Mouse (Mus musculus): ENCODE data around the gene Tmem82. TPM values are rescaled to one million over a fixed set of nuclear protein-coding genes. Genes with fewer than 3 reads are reported as not detected.
A peak's percentile ranks its signal among the peaks of the same experiment; 100 is the strongest.

Gene Tmem82
- total RNA-seq, 1 experiment = 3.9 TPM

- Histone ChIP-seq H3K4me3 (ENCODE audit: insufficient read depth in 1 of 2, low read depth in 1 of 2, low read length in 2 of 2, poor library complexity in 1 of 2, severe bottlenecking in 1 of 2) (peak overlapping the region; percentile 20 to 32), H3K9ac (ENCODE audit: insufficient read depth, low read depth, low read length, poor library complexity, severe bottlenecking) (peak overlapping the region; percentile 74), H3K9me3 (ENCODE audit: control insufficient read depth, insufficient read depth, low read depth, low read length) (no peaks in the 10 kb centered on the region), H3K36me3 (ENCODE audit: control insufficient read depth, insufficient read depth, low read length, poor library complexity, severe bottlenecking) (peaks cover 3% of the 10 kb centered on the region; the same call in 1 of the 2 replicates), H3K27ac (ENCODE audit: insufficient read depth, low read depth, low read length, poor library complexity, severe bottlenecking) (peak overlapping the region; percentile 98), H3K4me1 (ENCODE audit: control insufficient read depth in 2 of 2, insufficient read depth in 2 of 2, low read length in 2 of 2, poor library complexity in 1 of 2) (peaks cover 11 to 40% of the 10 kb centered on the region in 2 experiments)
- TF ChIP-seq HCFC1 (IDR thresholded peaks at IDR 0.05; ENCODE audit: borderline replicate concordance, insufficient read depth, low read length) (0 out of 2 replicates have a peak, but pooled peaks have one; percentile 36), ZNF384 (IDR thresholded peaks at IDR 0.05; ENCODE audit: low read depth, low read length) (no peak)
- DNase-seq (ENCODE audit: low read depth, low spot score) = no peak
- in situ Hi-C loops (cut with MboI; ENCODE audit: low sequenced_read_pairs in 2 of 2, unreplicated experiment in 2 of 2) = loop anchor here in 1 of 2 experiments (10.0 kb wide), 1 partner anchor 281 kb away; no protein-coding TSS in a partner anchor
Observed at GRCm38 (mm10) chr4:141566187-141566586, 52.2 kb downstream of the Tmem82 start.

- Histone ChIP-seq H3K36me3 (ENCODE audit: control insufficient read depth, insufficient read depth, low read length, poor library complexity, severe bottlenecking) (peaks cover 3% of the 10 kb centered on the region; the same call in 1 of the 2 replicates), H3K9me3 (ENCODE audit: control insufficient read depth, insufficient read depth, low read depth, low read length) (no peaks in the 10 kb centered on the region), H3K4me3 (ENCODE audit: insufficient read depth in 1 of 2, low read depth in 1 of 2, low read length in 2 of 2, poor library complexity in 1 of 2, severe bottlenecking in 1 of 2) (no peak overlapping the region), H3K9ac (ENCODE audit: insufficient read depth, low read depth, low read length, poor library complexity, severe bottlenecking) (no peak overlapping the region), H3K27ac (ENCODE audit: insufficient read depth, low read depth, low read length, poor library complexity, severe bottlenecking) (peak overlapping the region; percentile 98), H3K4me1 (ENCODE audit: control insufficient read depth in 2 of 2, insufficient read depth in 2 of 2, low read length in 2 of 2, poor library complexity in 1 of 2) (peaks cover 12 to 38% of the 10 kb centered on the region in 2 experiments)
- in situ Hi-C loops (cut with MboI; ENCODE audit: low sequenced_read_pairs in 2 of 2, unreplicated experiment in 2 of 2) = loop anchor here in 1 of 2 experiments (10.0 kb wide), 1 partner anchor 281 kb away; no protein-coding TSS in a partner anchor
- DNase-seq (ENCODE audit: low read depth, low spot score) = peak; percentile 96
- TF ChIP-seq CHD2 (IDR thresholded peaks at IDR 0.05; ENCODE audit: low read depth, low read length) (peak; percentile 71), ZC3H11A (IDR thresholded peaks at IDR 0.05; ENCODE audit: borderline replicate concordance, low read depth, low read length) (no peak), ZNF384 (IDR thresholded peaks at IDR 0.05; ENCODE audit: low read depth, low read length) (no peak), HCFC1 (IDR thresholded peaks at IDR 0.05; ENCODE audit: borderline replicate concordance, insufficient read depth, low read length) (0 out of 2 replicates have a peak, but pooled peaks have one; percentile 39)
Observed at GRCm38 (mm10) chr4:141565325-141565724, 53.1 kb downstream of the Tmem82 start.

GRCm38 (mm10) chr4:141564660-141565059 is 53.8 kb downstream of the Tmem82 start:
- H3K9me3 ChIP-seq (ENCODE audit: control insufficient read depth, insufficient read depth, low read depth, low read length) = no peaks in the 10 kb centered on the region
- no peak overlapping the region for H3K4me3 ChIP-seq (ENCODE audit: insufficient read depth in 1 of 2, low read depth in 1 of 2, low read length in 2 of 2, poor library complexity in 1 of 2, severe bottlenecking in 1 of 2)
- in situ Hi-C loops (cut with MboI; ENCODE audit: low sequenced_read_pairs in 2 of 2, unreplicated experiment in 2 of 2) = loop anchor here in 1 of 2 experiments (10.0 kb wide), 1 partner anchor 280 kb away; no protein-coding TSS in a partner anchor
- TF ChIP-seq CHD2 (IDR thresholded peaks at IDR 0.05; ENCODE audit: low read depth, low read length) (no peak), ZNF384 (IDR thresholded peaks at IDR 0.05; ENCODE audit: low read depth, low read length) (no peak), HCFC1 (IDR thresholded peaks at IDR 0.05; ENCODE audit: borderline replicate concordance, insufficient read depth, low read length) (no peak), ZC3H11A (IDR thresholded peaks at IDR 0.05; ENCODE audit: borderline replicate concordance, low read depth, low read length) (no peak)
- no peak for DNase-seq (ENCODE audit: low read depth, low spot score)
- H3K36me3 ChIP-seq (ENCODE audit: control insufficient read depth, insufficient read depth, low read length, poor library complexity, severe bottlenecking) = peaks cover 3% of the 10 kb centered on the region; the same call in 1 of the 2 replicates
- peaks cover 15 to 37% of the 10 kb centered on the region in 2 experiments for H3K4me1 ChIP-seq (ENCODE audit: control insufficient read depth in 2 of 2, insufficient read depth in 2 of 2, low read length in 2 of 2, poor library complexity in 1 of 2)
- H3K9ac ChIP-seq (ENCODE audit: insufficient read depth, low read depth, low read length, poor library complexity, severe bottlenecking) = peak overlapping the region; percentile 19; the same call in 1 of the 2 replicates
- peak overlapping the region; percentile 93 for H3K27ac ChIP-seq (ENCODE audit: insufficient read depth, low read depth, low read length, poor library complexity, severe bottlenecking)

GRCm38 (mm10) chr4:141564209-141564608 is 54.2 kb downstream of the Tmem82 start:
- no peak for TF ChIP-seq CHD2 (IDR thresholded peaks at IDR 0.05; ENCODE audit: low read depth, low read length)
- peak; percentile 97 for TF ChIP-seq ZNF384 (IDR thresholded peaks at IDR 0.05; ENCODE audit: low read depth, low read length)
- Histone ChIP-seq H3K27ac (ENCODE audit: insufficient read depth, low read depth, low read length, poor library complexity, severe bottlenecking) (peak overlapping the region; percentile 93), H3K9ac (ENCODE audit: insufficient read depth, low read depth, low read length, poor library complexity, severe bottlenecking) (peak overlapping the region; percentile 19; the same call in 1 of the 2 replicates), H3K9me3 (ENCODE audit: control insufficient read depth, insufficient read depth, low read depth, low read length) (no peaks in the 10 kb centered on the region), H3K4me3 (ENCODE audit: insufficient read depth in 1 of 2, low read depth in 1 of 2, low read length in 2 of 2, poor library complexity in 1 of 2, severe bottlenecking in 1 of 2) (no peak overlapping the region), H3K4me1 (ENCODE audit: control insufficient read depth in 2 of 2, insufficient read depth in 2 of 2, low read length in 2 of 2, poor library complexity in 1 of 2) (peaks cover 14 to 34% of the 10 kb centered on the region in 2 experiments), H3K36me3 (ENCODE audit: control insufficient read depth, insufficient read depth, low read length, poor library complexity, severe bottlenecking) (peaks cover 3% of the 10 kb centered on the region; the same call in 1 of the 2 replicates)
- in situ Hi-C loops (cut with MboI; ENCODE audit: low sequenced_read_pairs in 2 of 2, unreplicated experiment in 2 of 2) = loop anchor here in 1 of 2 experiments (10.0 kb wide), 1 partner anchor 279 kb away; no protein-coding TSS in a partner anchor
- DNase-seq (ENCODE audit: low read depth, low spot score) = no peak

Other genes with a start within 250 kb of the Tmem82 start
- 0.62 and 0.79 TPM in 2 replicates for gene Clcnka, start 219.9 kb downstream of the Tmem82 start, total RNA-seq (2012; rRNA removed)
- gene Clcnkb, start 202.6 kb downstream of the Tmem82 start, total RNA-seq (2012; rRNA removed) = 1.6 and 4.5 TPM in 2 replicates
- not detected in 2 replicates for gene Hspb7, start 197.9 kb downstream of the Tmem82 start, total RNA-seq (2012; rRNA removed)
- gene Srarp, start 182.5 kb downstream of the Tmem82 start, total RNA-seq (2012; rRNA removed) = not detected in 2 replicates
- gene Zbtb17, start 174.0 kb downstream of the Tmem82 start, total RNA-seq (2012; rRNA removed) = 30.1 and 37.3 TPM in 2 replicates
- 51.5 and 58.6 TPM in 2 replicates for gene Spen, start 80.0 kb downstream of the Tmem82 start, total RNA-seq (2012; rRNA removed)
- gene Fblim1, start 12.5 kb downstream of the Tmem82 start, total RNA-seq (2012; rRNA removed) = 71.3 and 112 TPM in 2 replicates
- 0.76 and 0.79 TPM in 2 replicates for gene Slc25a34, start 5.2 kb upstream of the Tmem82 start, total RNA-seq (2012; rRNA removed)
- gene Plekhm2, start 46.3 kb upstream of the Tmem82 start, total RNA-seq (2012; rRNA removed) = 6.2 and 6.8 TPM in 2 replicates
- 10.5 and 13.3 TPM in 2 replicates for gene Rsc1a1, start 67.0 kb upstream of the Tmem82 start, total RNA-seq (2012; rRNA removed)
- gene Ddi2, start 104.8 kb upstream of the Tmem82 start, total RNA-seq (2012; rRNA removed) = 42.0 and 48.5 TPM in 2 replicates
- 0.62 and 1.3 TPM in 2 replicates for gene Agmat, start 128.0 kb upstream of the Tmem82 start, total RNA-seq (2012; rRNA removed)
- gene Dnajc16, start 172.3 kb upstream of the Tmem82 start, total RNA-seq (2012; rRNA removed) = 12.1 and 19.3 TPM in 2 replicates
- gene Casp9, start 175.0 kb upstream of the Tmem82 start, total RNA-seq (2012; rRNA removed) = 5.5 and 6.1 TPM in 2 replicates
- gene Cela2a, start 207.5 kb upstream of the Tmem82 start, total RNA-seq (2012; rRNA removed) = 7.3 and 8.2 TPM in 2 replicates
- gene Ctrc, start 227.7 kb upstream of the Tmem82 start, total RNA-seq (2012; rRNA removed) = not detected in 2 replicates